Mouse (Mus musculus) hindbrain, embryonic 12.5 days (tissue): ENCODE results near the gene Atp5j. TPM values are rescaled to one million over a fixed set of nuclear protein-coding genes. Genes with fewer than 3 reads are reported as not detected.

Source experiments
- ATAC-seq: fragments of 200-750 bp; cut with Nextera tagmentation; 2 replicates; pipeline ENCODE4 v1.8.0; 2017; ENCODE audit warnings: moderate TSS enrichment; ENCODE audit not compliant: low FRiP score
- H3K27ac ChIP-seq: fragments of 300-500 bp; sonication (generic); 2 replicates; pipeline ENCODE4 v1.5.1; 2016; ENCODE audit warnings: mild to moderate bottlenecking
- H3K27me3 ChIP-seq: fragments of 300-500 bp; sonication (generic); 2 replicates; pipeline ENCODE4 v1.6.1; 2016; ENCODE audit warnings: mild to moderate bottlenecking
- H3K36me3 ChIP-seq: fragments of 300-500 bp; sonication (generic); 2 replicates; pipeline ENCODE4 v1.6.1; 2016; ENCODE audit warnings: mild to moderate bottlenecking
- H3K4me1 ChIP-seq: fragments of 300-500 bp; sonication (generic); 2 replicates; pipeline ENCODE4 v1.6.1; 2016
- H3K4me2 ChIP-seq: fragments of 300-500 bp; sonication (generic); replicated peaks from 2 replicates; pipeline ENCODE4 v1.6.1; 2016; ENCODE audit warnings: mild to moderate bottlenecking
- H3K4me3 ChIP-seq: fragments of 300-500 bp; sonication (generic); 2 replicates; pipeline ENCODE4 v1.5.1; 2016; ENCODE audit warnings: mild to moderate bottlenecking
- H3K9ac ChIP-seq: fragments of 300-500 bp; sonication (generic); 2 replicates; pipeline ENCODE4 v1.6.1; 2016; ENCODE audit warnings: mild to moderate bottlenecking, moderate library complexity
- H3K9me3 ChIP-seq: fragments of 300-500 bp; sonication (generic); replicated peaks from 2 replicates; pipeline ENCODE4 v1.6.1; 2016; ENCODE audit warnings: mild to moderate bottlenecking
- WGBS: fragments of 180-500 bp; shearing (Covaris S2); methylation state at CpG from one replicate; pipeline ENCODE4 v1.1.7; 2016; 5-methylcytosine and 5-hydroxymethylcytosine counted together
- polyA plus RNA-seq: library from polyadenylated mRNA; unstranded; fragments of >200 nt; fragmentation: Nextera tagmentation; extraction: Ambion mirVana; gene quantifications from 2 replicates; pipeline ENCODE4 v1.2.1, GENCODE M21; 2016

Gene Atp5j
- polyA plus RNA-seq, 1 experiment from 2014 or later = 698 TPM

DNA sequence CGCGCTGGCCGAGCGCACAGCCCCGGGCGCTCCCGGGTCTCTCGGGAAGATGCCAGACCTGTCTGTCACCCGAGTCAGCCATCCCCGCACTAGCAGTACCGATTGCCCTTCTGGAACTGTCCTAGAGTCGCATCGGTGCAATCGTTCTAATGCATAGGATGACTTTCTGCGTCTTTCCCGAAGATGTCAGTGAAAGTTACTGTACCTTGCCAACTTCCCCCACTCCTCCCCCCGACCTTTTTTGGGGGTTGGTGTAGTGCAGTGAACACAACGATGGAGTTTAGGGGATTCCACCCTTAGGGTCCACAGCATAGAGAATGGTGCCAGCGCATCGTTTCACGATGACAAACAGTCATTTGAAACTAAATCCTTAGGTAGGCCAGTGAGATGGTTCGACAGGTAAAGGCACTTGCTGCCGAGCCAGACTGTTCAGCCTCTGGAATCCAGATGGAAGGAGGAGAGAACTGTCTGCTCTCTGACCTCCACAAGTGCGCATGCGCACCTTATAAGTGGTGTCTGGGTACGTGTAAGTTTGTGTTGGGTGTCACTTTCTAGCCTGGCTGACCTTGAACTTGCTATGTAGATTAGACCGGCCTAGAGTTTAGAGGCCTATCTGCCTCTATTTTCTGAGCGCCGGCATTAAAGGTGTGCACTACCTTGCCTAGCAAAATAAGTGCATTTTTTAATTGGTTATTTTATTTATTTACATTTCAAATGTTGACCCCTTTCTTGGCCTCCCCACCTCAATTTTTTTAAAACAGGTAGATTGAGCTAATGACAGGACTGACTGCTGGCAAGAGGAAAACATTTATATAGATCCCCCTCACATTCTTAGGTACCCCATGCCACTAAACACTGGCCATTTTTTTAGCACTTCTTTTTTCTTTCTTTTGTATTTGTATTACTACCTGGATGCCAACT, 658 bp upstream of the Atp5j start:
- H3K4me1 ChIP-seq = peaks cover 19% of the 10 kb centered on the region
- no peaks in the 10 kb centered on the region for H3K27me3 ChIP-seq
- peaks cover 20% of the 10 kb centered on the region for H3K36me3 ChIP-seq
- H3K4me3 ChIP-seq = peak overlapping the region; percentile 97
- peak overlapping the region; percentile 98 for H3K9ac ChIP-seq
- WGBS = 10% methylated on average over 29 of the region's 29 CpGs
- ATAC-seq = peak; percentile 15
- H3K4me2 ChIP-seq = peak overlapping the region; percentile 81
- peak overlapping the region; percentile 99 for H3K27ac ChIP-seq
- no peaks in the 10 kb centered on the region for H3K9me3 ChIP-seq

DNA sequence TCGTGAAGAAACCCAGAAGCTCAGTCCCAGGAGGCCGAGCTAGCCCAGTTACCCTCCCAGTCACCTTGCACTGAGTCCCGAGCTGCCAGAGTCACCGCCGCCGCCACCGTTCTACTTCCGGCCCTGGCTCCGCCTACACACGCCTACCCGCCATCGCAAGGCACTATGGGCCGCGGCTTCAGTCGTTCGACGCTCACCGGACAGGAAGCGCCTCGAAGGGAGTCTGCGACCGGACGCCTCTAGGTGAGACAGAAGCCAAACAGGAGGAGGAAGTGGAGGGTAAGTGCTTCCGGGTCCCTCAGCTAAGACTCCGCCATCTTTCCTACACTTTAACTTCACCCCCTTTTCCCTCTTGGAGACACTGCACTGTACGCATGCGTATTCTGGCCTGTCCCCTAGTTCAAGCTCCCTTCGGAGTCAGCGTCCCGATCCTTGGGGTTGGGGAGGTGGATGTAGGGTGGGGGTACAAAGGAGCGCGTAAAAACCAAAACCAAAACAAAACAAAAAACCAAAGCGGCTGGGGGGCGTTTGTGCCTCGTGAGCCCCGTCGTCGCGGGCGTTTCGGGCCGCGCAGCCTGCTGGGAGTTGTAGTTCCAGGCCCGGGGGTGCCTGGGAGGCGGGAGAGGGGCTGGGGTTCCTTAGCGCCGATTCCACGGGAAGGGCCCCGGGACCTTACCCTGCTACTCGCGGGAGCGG, 532 bp downstream of the Atp5j start, which contains the start of gene Gabpa:
TSS of gene Gabpa (plus strand) at position 181 of the 696 bp plus-strand sequence.
- Histone ChIP-seq H3K27ac (peak within 1 kb of the TSS; percentile 99), H3K9ac (peak within 1 kb of the TSS; percentile 98), H3K27me3 (no peaks in the 10 kb centered on the region), H3K4me1 (peaks cover 19% of the 10 kb centered on the region), H3K4me2 (peak within 1 kb of the TSS; percentile 81), H3K4me3 (peak within 1 kb of the TSS; percentile 97), H3K9me3 (no peaks in the 10 kb centered on the region), H3K36me3 (peaks cover 26% of the 10 kb centered on the region)
- peak; percentile 96 for ATAC-seq
- WGBS = under 1% methylated on average over 43 of the region's 52 CpGs

DNA sequence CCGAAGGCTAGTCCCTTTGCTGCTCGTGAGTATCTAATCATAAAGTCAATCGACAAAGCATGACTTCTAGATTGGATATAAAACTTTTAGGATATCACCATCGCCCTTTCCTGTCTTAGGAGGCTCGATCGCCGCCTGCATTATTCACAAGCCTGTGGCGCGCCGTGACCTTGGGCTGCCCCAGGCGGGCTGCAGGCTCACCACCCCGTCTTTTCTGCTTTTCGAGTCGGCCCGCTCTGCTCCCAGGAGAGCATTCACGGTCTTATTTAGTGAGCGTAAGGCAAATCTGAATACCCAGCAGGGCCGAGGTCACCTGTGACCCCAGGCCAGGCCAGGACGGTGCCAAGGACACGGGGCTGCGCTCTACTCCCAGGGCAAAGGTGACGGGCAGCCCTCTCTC, 1.1 kb downstream of the Atp5j start:
- no peaks in the 10 kb centered on the region for H3K27me3 ChIP-seq
- 2% methylated on average over 22 of the region's 22 CpGs for WGBS
- H3K9ac ChIP-seq = peak overlapping the region; percentile 98
- H3K9me3 ChIP-seq = no peaks in the 10 kb centered on the region
- peaks cover 28% of the 10 kb centered on the region for H3K36me3 ChIP-seq
- ATAC-seq = no peak
- peak overlapping the region; percentile 99 for H3K27ac ChIP-seq
- peak overlapping the region; percentile 81 for H3K4me2 ChIP-seq
- peak overlapping the region; percentile 97 for H3K4me3 ChIP-seq
- peaks cover 19% of the 10 kb centered on the region for H3K4me1 ChIP-seq

- 94% methylated on average over 5 of the region's 5 CpGs for WGBS
- no peak overlapping the region for H3K9ac ChIP-seq
- H3K4me3 ChIP-seq = no peak overlapping the region
- H3K27ac ChIP-seq = no peak overlapping the region
- ATAC-seq = no peak
- no peaks in the 10 kb centered on the region for H3K9me3 ChIP-seq
- H3K4me1 ChIP-seq = peaks cover 19% of the 10 kb centered on the region
- H3K27me3 ChIP-seq = no peaks in the 10 kb centered on the region
- H3K36me3 ChIP-seq = peaks cover 43% of the 10 kb centered on the region
- no peak overlapping the region for H3K4me2 ChIP-seq
These were observed 2.7 kb downstream of the Atp5j start for GRCm38 (mm10) chr16:84832736-84833135.

- Histone ChIP-seq H3K36me3 (peaks cover 53% of the 10 kb centered on the region), H3K4me1 (peaks cover 14% of the 10 kb centered on the region), H3K9ac (no peak overlapping the region), H3K4me3 (no peak overlapping the region), H3K4me2 (no peak overlapping the region), H3K27ac (no peak overlapping the region), H3K27me3 (no peaks in the 10 kb centered on the region), H3K9me3 (no peaks in the 10 kb centered on the region)
- WGBS = 91% methylated on average over 5 of the region's 5 CpGs
- no peak for ATAC-seq
These were observed 3.7 kb downstream of the Atp5j start for GRCm38 (mm10) chr16:84831696-84832095.

DNA sequence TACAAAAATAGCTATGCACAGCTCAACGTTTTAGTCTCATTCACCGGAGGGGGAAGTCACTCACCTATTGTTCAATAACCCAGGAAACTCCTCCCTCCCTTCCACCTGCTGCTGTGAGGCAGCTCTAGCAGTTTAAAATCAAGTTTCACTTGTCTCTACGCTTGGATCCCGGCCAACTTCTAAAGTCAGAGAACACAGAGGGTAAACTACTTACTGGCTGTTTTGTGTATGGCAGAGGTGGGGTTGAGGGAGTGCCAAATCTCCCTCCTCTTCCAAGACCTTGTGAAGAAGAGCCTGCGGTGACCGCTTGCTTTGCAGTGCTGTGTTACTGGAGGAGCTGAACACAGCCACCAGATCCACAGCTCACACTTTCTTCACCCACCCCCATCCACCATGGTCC, 10.4 kb downstream of the Atp5j start:
- 0 out of 2 replicates have a peak, but pooled peaks have one; percentile 29 for ATAC-seq
- H3K4me2 ChIP-seq = no peak overlapping the region
- no peaks in the 10 kb centered on the region for H3K27me3 ChIP-seq
- H3K36me3 ChIP-seq = peaks cover 69% of the 10 kb centered on the region
- H3K4me1 ChIP-seq = no peaks in the 10 kb centered on the region
- no peaks in the 10 kb centered on the region for H3K9me3 ChIP-seq
- no peak overlapping the region for H3K27ac ChIP-seq
- no peak overlapping the region for H3K4me3 ChIP-seq
- H3K9ac ChIP-seq = no peak overlapping the region
- WGBS = 76% methylated on average over 6 of the region's 6 CpGs

- Histone ChIP-seq H3K4me1 (no peaks in the 10 kb centered on the region), H3K9ac (no peak overlapping the region), H3K4me3 (no peak overlapping the region), H3K9me3 (no peaks in the 10 kb centered on the region), H3K36me3 (peaks cover 25% of the 10 kb centered on the region), H3K27ac (no peak overlapping the region), H3K4me2 (no peak overlapping the region), H3K27me3 (no peaks in the 10 kb centered on the region)
- ATAC-seq = peak; percentile 77; the same call in 1 of the 2 replicates
- 41% methylated on average over 7 of the region's 7 CpGs for WGBS
These were observed 18.0 kb downstream of the Atp5j start for GRCm38 (mm10) chr16:84817423-84817822.

DNA sequence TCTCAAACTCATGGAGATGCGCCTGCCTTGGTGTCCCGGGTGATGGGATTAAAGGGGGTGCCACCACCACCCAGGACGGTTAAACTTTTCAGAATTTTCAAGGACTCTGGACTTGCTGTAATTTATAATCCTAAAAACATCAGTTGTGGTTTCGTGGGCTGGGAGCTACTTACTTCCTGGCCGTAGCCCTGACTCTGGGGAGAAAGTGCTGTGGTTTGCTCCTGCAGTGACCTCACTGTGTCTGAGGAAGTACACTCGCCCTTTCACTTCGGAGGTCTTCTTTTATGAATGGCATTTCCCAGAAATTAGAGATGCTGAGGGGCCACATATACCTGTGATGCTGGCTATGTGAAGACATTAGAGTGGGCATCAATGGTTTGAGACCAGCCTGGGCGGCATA, 20.9 kb downstream of the Atp5j start:
- 91% methylated on average over 8 of the region's 8 CpGs for WGBS

GRCm38 (mm10) chr16:84813852-84814251, 21.6 kb downstream of the Atp5j start:
- peaks cover 21% of the 10 kb centered on the region for H3K36me3 ChIP-seq
- H3K9me3 ChIP-seq = no peaks in the 10 kb centered on the region
- 90% methylated on average over 8 of the region's 8 CpGs for WGBS
- no peak for ATAC-seq
- H3K4me1 ChIP-seq = no peaks in the 10 kb centered on the region
- no peak overlapping the region for H3K4me3 ChIP-seq
- H3K27ac ChIP-seq = no peak overlapping the region
- no peaks in the 10 kb centered on the region for H3K27me3 ChIP-seq
- H3K4me2 ChIP-seq = no peak overlapping the region
- H3K9ac ChIP-seq = no peak overlapping the region

More for the DNA sequence above, 20.9 kb downstream of the Atp5j start:
- Histone ChIP-seq H3K4me2 (no peak overlapping the region), H3K9ac (no peak overlapping the region), H3K27ac (no peak overlapping the region), H3K27me3 (no peaks in the 10 kb centered on the region), H3K4me1 (no peaks in the 10 kb centered on the region), H3K36me3 (peaks cover 21% of the 10 kb centered on the region), H3K9me3 (no peaks in the 10 kb centered on the region), H3K4me3 (no peak overlapping the region)
- ATAC-seq = no peak

DNA sequence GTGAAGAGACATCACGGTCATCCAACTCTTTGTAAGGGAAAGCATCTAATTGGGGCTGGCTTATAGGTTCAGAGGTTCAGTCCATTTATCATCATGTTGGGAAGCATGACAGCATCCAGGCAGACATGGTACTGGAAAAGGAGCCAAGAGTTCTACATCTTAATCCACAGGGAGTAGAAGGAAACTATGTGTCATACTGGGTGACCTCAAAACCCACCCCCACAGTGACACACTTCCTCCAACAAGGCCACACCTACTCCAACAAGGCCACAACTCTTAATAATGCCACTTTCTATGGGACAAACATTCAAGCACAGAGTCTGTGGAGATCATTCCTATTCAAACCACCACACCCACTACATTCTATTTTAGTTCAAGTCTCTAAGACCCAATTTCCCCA, 25.2 kb downstream of the Atp5j start:
- Histone ChIP-seq H3K9me3 (no peaks in the 10 kb centered on the region), H3K9ac (no peak overlapping the region), H3K27me3 (no peaks in the 10 kb centered on the region), H3K27ac (no peak overlapping the region), H3K4me2 (no peak overlapping the region), H3K4me1 (no peaks in the 10 kb centered on the region), H3K4me3 (no peak overlapping the region), H3K36me3 (peaks cover 40% of the 10 kb centered on the region)
- ATAC-seq = no peak
- WGBS = 98% methylated on average over 1 of the region's 1 CpGs

DNA sequence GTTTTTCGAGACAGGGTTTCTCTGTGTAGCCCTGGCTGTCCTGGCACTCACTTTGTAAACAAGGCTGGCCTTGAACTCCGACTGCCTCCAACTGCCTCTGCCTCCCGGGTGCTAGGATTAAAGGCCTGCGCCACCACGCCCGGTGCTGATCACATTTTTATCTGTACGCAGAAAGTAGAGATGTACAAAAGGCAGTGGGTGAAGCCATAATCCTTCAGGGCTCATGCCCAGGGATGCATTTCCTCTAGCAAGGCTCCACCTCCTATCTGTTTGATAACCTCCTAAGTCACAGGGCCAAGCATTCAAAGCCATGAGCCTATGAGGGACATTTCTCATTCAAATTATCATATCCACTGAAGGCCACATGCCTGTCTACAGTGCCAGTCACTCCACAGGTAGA, 27.6 kb downstream of the Atp5j start:
- no peaks in the 10 kb centered on the region for H3K27me3 ChIP-seq
- no peak overlapping the region for H3K4me3 ChIP-seq
- no peak overlapping the region for H3K4me2 ChIP-seq
- no peak for ATAC-seq
- H3K27ac ChIP-seq = no peak overlapping the region
- peaks cover 36% of the 10 kb centered on the region for H3K36me3 ChIP-seq
- no peaks in the 10 kb centered on the region for H3K4me1 ChIP-seq
- H3K9ac ChIP-seq = no peak overlapping the region
- no peaks in the 10 kb centered on the region for H3K9me3 ChIP-seq
- 98% methylated on average over 7 of the region's 7 CpGs for WGBS

DNA sequence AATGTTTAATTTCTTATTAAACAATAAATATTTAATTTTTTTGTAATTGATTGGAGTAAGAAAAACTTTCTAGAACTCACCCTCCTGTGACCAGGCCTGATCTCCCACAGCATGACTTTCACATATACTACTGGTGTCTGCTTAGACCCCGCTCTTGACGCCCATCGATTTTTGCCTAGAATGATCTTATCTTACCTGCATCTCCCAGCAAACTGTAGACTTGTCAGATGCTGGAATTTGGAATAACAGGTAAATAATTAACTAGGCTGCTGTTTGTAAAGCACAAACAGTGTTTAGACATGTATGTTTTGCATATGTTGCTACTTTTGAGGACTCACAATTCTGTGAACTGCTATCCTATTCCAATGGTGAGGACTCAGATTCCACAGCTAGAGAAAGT, 29.2 kb downstream of the Atp5j start:
- no peak overlapping the region for H3K4me3 ChIP-seq
- H3K4me2 ChIP-seq = no peak overlapping the region
- H3K27ac ChIP-seq = no peak overlapping the region
- H3K27me3 ChIP-seq = no peaks in the 10 kb centered on the region
- H3K9ac ChIP-seq = no peak overlapping the region
- no peaks in the 10 kb centered on the region for H3K4me1 ChIP-seq
- no peaks in the 10 kb centered on the region for H3K9me3 ChIP-seq
- no peak for ATAC-seq
- H3K36me3 ChIP-seq = peaks cover 33% of the 10 kb centered on the region
- 96% methylated on average over 3 of the region's 3 CpGs for WGBS
